Mouse (Mus musculus) spleen, adult 2 months (tissue): Measurements from ENCODE around the gene Scn5a. TPM values are rescaled to one million over a fixed set of nuclear protein-coding genes. Genes with fewer than 3 reads are reported as not detected.

Experiments
- DNase-seq, 2 experiments: peaks; one replicate each; pipeline versions ENCODE4 v3.0.0 to v3.0.0-alpha.2; 2012 to 2021; ENCODE audit warnings: low spot score in 2 of 2, low read depth in 1 of 2
- H3K27ac ChIP-seq: fragments of 200-500 bp; 2 replicates; pipeline ENCODE4 v1.5.1; 2012; ENCODE audit warnings: low read length, inconsistent platforms; ENCODE audit not compliant: insufficient read depth
- H3K27me3 ChIP-seq: fragments of 200-500 bp; 2 replicates; pipeline ENCODE4 v1.6.1; 2012; ENCODE audit warnings: mild to moderate bottlenecking, moderate library complexity, low read length, inconsistent platforms; ENCODE audit not compliant: control insufficient read depth, insufficient read depth
- H3K36me3 ChIP-seq: fragments of 200-500 bp; 2 replicates; pipeline ENCODE4 v1.6.1; 2012; ENCODE audit warnings: mild to moderate bottlenecking, low read length, inconsistent platforms; ENCODE audit not compliant: control insufficient read depth, insufficient read depth
- H3K4me1 ChIP-seq: fragments of 200-500 bp; 2 replicates; pipeline ENCODE4 v1.6.1; 2011; ENCODE audit warnings: inconsistent platforms; ENCODE audit not compliant: control insufficient read depth, insufficient read depth, insufficient read length
- H3K4me3 ChIP-seq: fragments of 200-500 bp; 2 replicates; pipeline ENCODE4 v1.5.1; 2011; ENCODE audit warnings: mild to moderate bottlenecking, inconsistent platforms; ENCODE audit not compliant: insufficient read depth, insufficient read length; ENCODE audit errors: extremely low read depth
- CTCF ChIP-seq: fragments of 200-500 bp; IDR thresholded peaks from 2 replicates; pipeline ENCODE4 v1.5.1; 2011; ENCODE audit warnings: mild to moderate bottlenecking, inconsistent platforms; ENCODE audit not compliant: insufficient read depth, insufficient read length, insufficient replicate concordance; ENCODE audit errors: extremely low read depth
- POLR2A ChIP-seq: fragments of 200-500 bp; IDR thresholded peaks from 2 replicates; pipeline ENCODE4 v1.6.1; 2011; ENCODE audit warnings: low read depth, low read length, inconsistent platforms
- WGBS: fragments of 180-500 bp; shearing (Covaris S2); methylation state at CpG from one replicate; pipeline ENCODE4 v1.1.7; 2018; 5-methylcytosine and 5-hydroxymethylcytosine counted together
- polyA plus RNA-seq: library from polyadenylated mRNA; depleted of rRNA; stranded (reverse); fragments of >200 nt; gene quantifications from 2 replicates; pipeline ENCODE4 v1.2.3, GENCODE M21; 2012

Gene Scn5a
- polyA plus RNA-seq, 1 experiment = 1.4 TPM

DNA sequence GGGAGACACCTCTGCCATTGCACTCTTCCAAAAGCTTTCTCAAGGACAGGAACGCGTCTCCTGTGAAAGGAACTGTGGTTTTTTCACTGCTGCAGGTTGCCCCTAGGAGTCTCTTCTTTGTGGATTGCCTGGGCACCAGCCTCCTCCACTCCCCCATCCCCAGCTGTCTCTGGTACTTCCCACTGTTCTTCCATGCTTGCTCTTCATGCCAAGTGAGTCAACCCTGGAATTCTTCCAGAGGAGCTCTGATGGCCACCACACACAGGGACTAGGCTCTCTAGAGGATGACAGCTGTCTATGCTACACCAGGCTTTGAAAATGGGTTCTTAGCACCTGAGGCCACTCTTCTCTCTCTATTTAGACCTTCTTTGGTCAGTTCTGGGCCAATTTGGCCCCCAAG, 1.8 kb downstream of the Scn5a start:
- H3K27me3 ChIP-seq = peaks cover 15% of the 10 kb centered on the region

GRCm38 (mm10) chr9:119575732-119576131, 3.1 kb downstream of the Scn5a start:
- TF ChIP-seq CTCF (no peak), POLR2A (no peak)
- H3K36me3 ChIP-seq = no peaks in the 10 kb centered on the region

More for the DNA sequence above, 1.8 kb downstream of the Scn5a start:
- TF ChIP-seq CTCF (no peak), POLR2A (no peak)
- DNase-seq = no peak
- Histone ChIP-seq H3K27ac (no peak overlapping the region), H3K36me3 (no peaks in the 10 kb centered on the region), H3K4me1 (peaks cover 3% of the 10 kb centered on the region), H3K4me3 (no peak overlapping the region)
- 74% methylated on average over 2 of the region's 2 CpGs for WGBS

GRCm38 (mm10) chr9:119574366-119574765, 4.5 kb downstream of the Scn5a start:
- H3K27ac ChIP-seq = no peak overlapping the region
- H3K4me3 ChIP-seq = no peak overlapping the region
- no peak for DNase-seq
- peaks cover 3% of the 10 kb centered on the region for H3K4me1 ChIP-seq
- no peak for TF ChIP-seq POLR2A
- TF ChIP-seq CTCF = no peak
- WGBS = 77% methylated on average over 7 of the region's 7 CpGs
- H3K36me3 ChIP-seq = no peaks in the 10 kb centered on the region
- H3K27me3 ChIP-seq = peaks cover 19% of the 10 kb centered on the region

More at GRCm38 (mm10) chr9:119575732-119576131, 3.1 kb downstream of the Scn5a start:
- Histone ChIP-seq H3K4me1 (peaks cover 3% of the 10 kb centered on the region), H3K4me3 (no peak overlapping the region), H3K27me3 (peaks cover 19% of the 10 kb centered on the region), H3K27ac (no peak overlapping the region)
- no peak for DNase-seq
- WGBS = 51% methylated on average over 9 of the region's 9 CpGs

DNA sequence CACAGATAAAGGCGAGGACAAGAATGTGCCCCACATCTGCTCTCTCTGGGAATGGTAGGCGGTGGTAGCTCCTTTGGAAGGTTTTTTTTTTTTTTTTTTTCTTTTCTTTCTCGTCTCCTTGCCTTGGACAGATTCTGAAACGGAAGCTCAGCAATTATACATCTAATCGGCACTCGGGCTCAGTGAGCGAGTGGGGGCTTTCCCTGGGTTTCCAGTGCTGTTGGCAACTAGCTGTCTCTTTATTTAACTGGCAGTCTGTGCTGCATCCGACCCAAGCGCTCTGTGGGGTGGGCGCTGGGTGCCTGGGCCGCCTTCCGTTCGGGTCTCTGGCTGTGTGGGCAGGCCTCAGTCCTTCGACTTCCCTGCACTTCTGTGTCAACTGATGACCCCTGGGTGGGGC, 5.8 kb downstream of the Scn5a start:
- H3K27ac ChIP-seq = no peak overlapping the region
- no peak overlapping the region for H3K4me3 ChIP-seq
- peaks cover 8% of the 10 kb centered on the region for H3K27me3 ChIP-seq
- TF ChIP-seq POLR2A (no peak), CTCF (no peak)
- H3K4me1 ChIP-seq = no peaks in the 10 kb centered on the region
- no peaks in the 10 kb centered on the region for H3K36me3 ChIP-seq
- 61% methylated on average over 14 of the region's 14 CpGs for WGBS
- DNase-seq = no peak

- Histone ChIP-seq H3K27ac (no peak overlapping the region), H3K36me3 (no peaks in the 10 kb centered on the region), H3K4me3 (no peak overlapping the region), H3K4me1 (no peaks in the 10 kb centered on the region), H3K27me3 (peaks cover 4% of the 10 kb centered on the region)
- DNase-seq = no peak
- TF ChIP-seq POLR2A (no peak), CTCF (no peak)
- 9% methylated on average over 15 of the region's 15 CpGs for WGBS
Measured at GRCm38 (mm10) chr9:119571411-119571888, 7.4 kb downstream of the Scn5a start.

DNA sequence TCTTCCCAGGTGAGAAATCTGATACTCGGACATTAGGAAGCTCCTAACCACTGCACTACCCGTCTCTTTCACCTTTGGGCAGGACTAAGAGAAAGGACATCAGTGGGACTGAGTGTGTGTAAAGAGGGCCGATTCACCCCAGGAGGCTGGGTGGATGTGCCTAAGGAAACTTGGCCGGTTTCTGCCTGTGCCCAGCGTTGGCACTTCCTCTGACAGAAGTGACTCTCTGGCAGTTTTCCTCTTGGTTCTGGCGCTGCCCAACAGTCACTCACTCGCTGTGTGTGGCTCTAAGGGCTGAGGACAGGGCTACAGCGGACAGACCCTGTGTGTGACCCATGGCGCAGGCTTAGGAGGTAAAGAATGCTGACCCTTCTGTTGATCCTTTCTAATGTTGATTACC, 8.2 kb downstream of the Scn5a start:
- DNase-seq = no peak
- Histone ChIP-seq H3K4me1 (no peaks in the 10 kb centered on the region), H3K36me3 (no peaks in the 10 kb centered on the region), H3K4me3 (no peak overlapping the region), H3K27ac (no peak overlapping the region), H3K27me3 (peaks cover 4% of the 10 kb centered on the region)
- WGBS = 30% methylated on average over 9 of the region's 9 CpGs
- TF ChIP-seq CTCF = no peak
- no peak for TF ChIP-seq POLR2A

GRCm38 (mm10) chr9:119568732-119569131, 10.1 kb downstream of the Scn5a start:
- Histone ChIP-seq H3K4me1 (no peaks in the 10 kb centered on the region), H3K36me3 (no peaks in the 10 kb centered on the region), H3K27me3 (peaks cover 4% of the 10 kb centered on the region), H3K4me3 (no peak overlapping the region), H3K27ac (no peak overlapping the region)
- WGBS = 7% methylated on average over 8 of the region's 8 CpGs
- DNase-seq = no peak
- no peak for TF ChIP-seq POLR2A
- no peak for TF ChIP-seq CTCF

GRCm38 (mm10) chr9:119567800-119568199, 11.0 kb downstream of the Scn5a start:
- TF ChIP-seq CTCF = no peak
- TF ChIP-seq POLR2A = no peak
- no peak overlapping the region for H3K4me3 ChIP-seq
- peaks cover 4% of the 10 kb centered on the region for H3K27me3 ChIP-seq
- H3K36me3 ChIP-seq = no peaks in the 10 kb centered on the region
- no peak overlapping the region for H3K27ac ChIP-seq
- DNase-seq = no peak
- WGBS = 77% methylated on average over 5 of the region's 5 CpGs
- H3K4me1 ChIP-seq = no peaks in the 10 kb centered on the region
